Mouse (Mus musculus) ovary, adult 10 weeks (tissue): ENCODE results near the gene Sugp2. TPM values are rescaled to one million over a fixed set of nuclear protein-coding genes. Genes with fewer than 3 reads are reported as not detected.

ENCODE experiments used
- polyA plus RNA-seq: library from polyadenylated mRNA; stranded (reverse); fragments of 350-450 nt; fragmentation: Illumina TruSeq; extraction: RNeasy Lipid Tissue Mini Kit (QIAGEN cat#74804); gene quantifications from one replicate; pipeline ENCODE4 v1.2.3, GENCODE M21; 2014

Gene Sugp2
- polyA plus RNA-seq, result 2.8 TPM

GRCm38 (mm10) chr8:70234080-70234780, at the start of gene Sugp2, which contains the start of gene Armc6:
TSS of gene Sugp2 (plus strand) at chr8:70234226.
TSS of gene Armc6 (minus strand) at chr8:70234466.

GRCm38 (mm10) chr8:70212112-70213055, 21.6 kb upstream of the Sugp2 start, which contains the start of gene Slc25a42:
TSS of gene Slc25a42 (minus strand) at chr8:70212305.

GRCm38 (mm10) chr8:70282603-70283135, 48.6 kb downstream of the Sugp2 start, which contains the start of gene Homer3:
TSS of gene Homer3 (plus strand) at chr8:70282827.

GRCm38 (mm10) chr8:70302358-70302890, 68.4 kb downstream of the Sugp2 start, which contains the start of the genes Ddx49 and Cope:
TSS of gene Ddx49 (minus strand) at chr8:70302489.
TSS of gene Cope (plus strand) at chr8:70302518.

GRCm38 (mm10) chr8:70315624-70316510, 81.8 kb downstream of the Sugp2 start, which contains the start of gene Cers1:
TSS of gene Cers1 (plus strand) at chr8:70315775.

GRCm38 (mm10) chr8:70329124-70329834, 95.3 kb downstream of the Sugp2 start, which contains the start of gene Gdf1:
TSS of gene Gdf1 (plus strand) at chr8:70329817.

Other genes starting within 250 kb of the Sugp2 start
- 8.7 TPM for gene Gatad2a, start 237.8 kb upstream of the Sugp2 start, polyA plus RNA-seq
- gene Mau2, start 191.5 kb upstream of the Sugp2 start, polyA plus RNA-seq, result 8.2 TPM
- 5.0 TPM for gene Sugp1, start 191.4 kb upstream of the Sugp2 start, polyA plus RNA-seq
- gene Tm6sf2, start 161.3 kb upstream of the Sugp2 start, polyA plus RNA-seq, result not detected
- gene Hapln4, start 150.8 kb upstream of the Sugp2 start, polyA plus RNA-seq, result not detected
- not detected for gene Ncan, start 113.4 kb upstream of the Sugp2 start, polyA plus RNA-seq
- 1.3 TPM for gene Nr2c2ap, start 102.9 kb upstream of the Sugp2 start, polyA plus RNA-seq
- gene Rfxank, start 95.1 kb upstream of the Sugp2 start, polyA plus RNA-seq, result 0.68 TPM
- gene Borcs8, start 94.7 kb upstream of the Sugp2 start, polyA plus RNA-seq, result 12.3 TPM
- not detected for gene Mef2b, start 94.5 kb upstream of the Sugp2 start, polyA plus RNA-seq
- 5.1 TPM for gene Tmem161a, start 61.9 kb upstream of the Sugp2 start, polyA plus RNA-seq
- gene Slc25a42, start 21.9 kb upstream of the Sugp2 start, polyA plus RNA-seq, result 1.5 TPM
- gene Armc6, start 240 bp downstream of the Sugp2 start, polyA plus RNA-seq, result 0.48 TPM
- gene Homer3, start 48.6 kb downstream of the Sugp2 start, polyA plus RNA-seq, result 0.20 TPM
- gene Ddx49, start 68.3 kb downstream of the Sugp2 start, polyA plus RNA-seq, result 4.8 TPM
- gene Cope, start 68.3 kb downstream of the Sugp2 start, polyA plus RNA-seq, result 0.86 TPM
- not detected for gene Cers1, start 81.5 kb downstream of the Sugp2 start, polyA plus RNA-seq
- gene Gdf1, start 95.6 kb downstream of the Sugp2 start, polyA plus RNA-seq, result not detected
- 3.3 TPM for gene Upf1, start 119.1 kb downstream of the Sugp2 start, polyA plus RNA-seq
- not detected for gene Comp, start 139.3 kb downstream of the Sugp2 start, polyA plus RNA-seq
- gene Crtc1, start 205.4 kb downstream of the Sugp2 start, polyA plus RNA-seq, result 1.8 TPM
- 3.4 TPM for gene Klhl26, start 242.7 kb downstream of the Sugp2 start, polyA plus RNA-seq